Mouse (Mus musculus): ENCODE measurements around the gene Mta3. TPM values are rescaled to one million over a fixed set of nuclear protein-coding genes. Genes with fewer than 3 reads are reported as not detected.

The Mta3 gene
- polyA plus RNA-seq, 1 experiment: 162 TPM

DNA sequence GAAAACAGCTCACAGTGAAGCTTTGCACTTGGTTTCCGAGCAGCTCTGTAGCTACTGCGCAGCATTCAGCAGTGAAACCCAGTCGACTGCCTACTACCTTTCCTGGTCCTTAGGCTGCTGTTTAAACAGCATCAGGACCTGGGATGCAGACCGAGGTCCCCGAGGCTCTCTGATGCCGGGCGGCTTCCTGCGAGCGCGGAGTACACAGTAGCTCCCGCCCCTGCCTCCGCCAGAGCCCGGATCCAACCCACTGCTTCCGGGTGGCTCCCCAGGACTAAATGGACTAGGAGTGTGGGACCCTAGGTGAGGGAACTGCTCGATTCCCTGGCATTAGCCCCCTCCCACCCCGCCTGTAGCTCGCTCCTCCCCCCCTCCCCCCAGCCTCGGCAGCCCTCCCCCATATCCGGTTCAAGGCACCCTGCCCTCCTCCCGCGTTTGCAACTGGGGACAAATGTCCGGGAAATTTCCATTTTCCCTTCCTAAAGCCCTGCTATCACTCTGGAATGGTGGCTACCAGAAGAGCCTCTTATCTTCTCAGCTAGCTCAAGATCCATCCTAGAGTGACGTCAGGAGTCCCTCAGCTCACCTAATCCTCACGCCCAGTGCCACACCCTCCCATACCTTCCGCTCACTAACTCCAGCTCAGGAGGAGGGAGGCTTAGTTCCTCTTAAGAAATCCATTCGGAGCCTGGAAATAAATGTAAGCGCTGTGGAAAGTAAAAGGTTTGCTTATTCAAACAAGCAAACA, 156.3 kb downstream of the Mta3 start:
- no peak for TF ChIP-seq CTCF (IDR thresholded peaks at IDR 0.05; ENCODE audit: low read depth, low read length)
- no peak for TF ChIP-seq EP300 (IDR thresholded peaks at IDR 0.05; ENCODE audit: insufficient read depth, low read depth, low read length)
- TF ChIP-seq POLR2A (IDR thresholded peaks at IDR 0.05; ENCODE audit: insufficient read depth, low read length): no peak
- Histone ChIP-seq H3K36me3 (ENCODE audit: control insufficient read depth, insufficient read depth, low read length, poor library complexity, severe bottlenecking) (no peaks in the 10 kb centered on the region), H3K9ac (ENCODE audit: low read depth, poor library complexity, severe bottlenecking) (peak overlapping the region; percentile 63)

DNA sequence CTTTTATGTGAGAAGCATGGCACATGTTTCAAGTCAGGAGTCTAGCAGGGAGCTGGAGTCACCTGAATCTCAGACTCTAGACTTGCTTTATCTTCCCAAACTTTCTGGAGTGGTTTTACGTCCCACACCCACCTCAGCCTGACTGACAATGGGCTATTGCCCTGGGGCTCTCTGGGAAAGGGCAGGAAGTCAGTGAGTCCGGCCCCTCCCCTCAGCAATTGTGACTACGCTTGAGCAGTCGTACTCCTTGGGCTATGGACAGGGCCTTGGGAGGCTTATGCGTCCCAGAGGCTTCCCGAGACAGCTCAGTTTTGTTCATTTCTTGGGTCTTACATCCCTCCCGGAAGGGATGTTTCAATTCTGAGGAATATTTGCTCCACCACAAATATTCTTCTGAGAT, 159.4 kb downstream of the Mta3 start:
- no peak overlapping the region for H3K9ac ChIP-seq (ENCODE audit: low read depth, poor library complexity, severe bottlenecking)
- peak; percentile 71; the same call in 1 of the 2 replicates for TF ChIP-seq EP300 (IDR thresholded peaks at IDR 0.05; ENCODE audit: insufficient read depth, low read depth, low read length)
- TF ChIP-seq CTCF (IDR thresholded peaks at IDR 0.05; ENCODE audit: low read depth, low read length): no peak
- H3K4me3 ChIP-seq (ENCODE audit: low read depth, low read length): no peak overlapping the region
- H3K27ac ChIP-seq (ENCODE audit: insufficient read depth, low read length): peak overlapping the region; percentile 81
- H3K36me3 ChIP-seq (ENCODE audit: control insufficient read depth, insufficient read depth, low read length, poor library complexity, severe bottlenecking): no peaks in the 10 kb centered on the region
- no peaks in the 10 kb centered on the region for H3K9me3 ChIP-seq (replicated peaks; ENCODE audit: control insufficient read depth, insufficient read depth, low read length, poor library complexity, severe bottlenecking)
- no peaks in the 10 kb centered on the region for H3K27me3 ChIP-seq (ENCODE audit: control insufficient read depth, insufficient read depth, low read length, poor library complexity, severe bottlenecking)
- peaks cover 9% of the 10 kb centered on the region for H3K4me1 ChIP-seq (ENCODE audit: control insufficient read depth, insufficient read depth, low read length)

More for the DNA sequence above, 156.3 kb downstream of the Mta3 start:
- Histone ChIP-seq H3K27ac (ENCODE audit: insufficient read depth, low read length) (peak overlapping the region; percentile 76), H3K4me1 (ENCODE audit: control insufficient read depth, insufficient read depth, low read length) (peaks cover 9% of the 10 kb centered on the region), H3K4me3 (ENCODE audit: low read depth, low read length) (peak overlapping the region; percentile 91), H3K27me3 (ENCODE audit: control insufficient read depth, insufficient read depth, low read length, poor library complexity, severe bottlenecking) (no peaks in the 10 kb centered on the region), H3K9me3 (replicated peaks; ENCODE audit: control insufficient read depth, insufficient read depth, low read length, poor library complexity, severe bottlenecking) (no peaks in the 10 kb centered on the region)

DNA sequence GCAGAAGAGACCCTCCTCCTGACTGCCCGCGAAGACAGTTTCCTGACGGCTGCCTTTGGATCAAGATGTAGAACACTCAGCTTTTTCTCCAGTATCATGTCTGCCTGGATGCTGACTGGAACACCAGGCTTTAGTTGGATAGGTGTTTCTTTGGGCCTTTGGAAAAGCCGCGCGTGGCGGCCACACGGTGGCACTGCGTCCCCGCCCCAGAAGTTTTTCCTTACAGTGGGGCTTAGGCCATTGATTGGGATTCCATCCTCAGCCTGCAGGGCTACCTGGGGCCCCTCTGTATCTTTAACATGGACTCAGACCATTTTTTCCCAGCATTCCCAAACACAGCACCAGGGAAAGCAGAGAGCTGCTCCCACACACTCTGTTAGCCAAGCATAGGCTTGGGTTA, 160.6 kb downstream of the Mta3 start:
- Histone ChIP-seq H3K27ac (ENCODE audit: insufficient read depth, low read length) (no peak overlapping the region), H3K4me3 (ENCODE audit: low read depth, low read length) (no peak overlapping the region), H3K9ac (ENCODE audit: low read depth, poor library complexity, severe bottlenecking) (no peak overlapping the region), H3K4me1 (ENCODE audit: control insufficient read depth, insufficient read depth, low read length) (peaks cover 9% of the 10 kb centered on the region), H3K27me3 (ENCODE audit: control insufficient read depth, insufficient read depth, low read length, poor library complexity, severe bottlenecking) (no peaks in the 10 kb centered on the region), H3K36me3 (ENCODE audit: control insufficient read depth, insufficient read depth, low read length, poor library complexity, severe bottlenecking) (no peaks in the 10 kb centered on the region; the same call in 1 of the 2 replicates), H3K9me3 (replicated peaks; ENCODE audit: control insufficient read depth, insufficient read depth, low read length, poor library complexity, severe bottlenecking) (no peaks in the 10 kb centered on the region)
- peak; percentile 60 for TF ChIP-seq CTCF (IDR thresholded peaks at IDR 0.05; ENCODE audit: low read depth, low read length)
- no peak for TF ChIP-seq EP300 (IDR thresholded peaks at IDR 0.05; ENCODE audit: insufficient read depth, low read depth, low read length)

DNA sequence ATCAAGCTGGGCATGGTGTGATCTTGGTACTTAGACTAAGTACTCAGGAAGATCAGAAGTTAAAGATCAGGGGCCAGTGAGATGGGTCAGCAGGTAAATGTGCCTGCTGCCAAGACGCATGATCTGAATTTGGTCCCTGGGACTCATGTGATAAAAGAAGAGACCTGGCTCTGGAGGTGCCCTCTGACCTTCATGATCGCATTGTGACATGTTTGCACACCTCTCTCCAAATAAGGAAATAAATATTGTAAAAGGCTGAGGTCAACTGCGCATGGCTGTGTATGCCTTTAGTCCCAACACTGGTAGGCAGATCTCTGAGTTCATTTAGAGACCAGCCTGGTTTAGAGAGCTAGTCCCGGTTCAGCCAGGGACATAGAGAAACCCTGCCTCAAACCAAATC, 164.4 kb downstream of the Mta3 start:
- Histone ChIP-seq H3K9ac (ENCODE audit: low read depth, poor library complexity, severe bottlenecking) (no peak overlapping the region), H3K36me3 (ENCODE audit: control insufficient read depth, insufficient read depth, low read length, poor library complexity, severe bottlenecking) (no peaks in the 10 kb centered on the region; the same call in 1 of the 2 replicates), H3K9me3 (replicated peaks; ENCODE audit: control insufficient read depth, insufficient read depth, low read length, poor library complexity, severe bottlenecking) (no peaks in the 10 kb centered on the region), H3K27ac (ENCODE audit: insufficient read depth, low read length) (no peak overlapping the region), H3K4me1 (ENCODE audit: control insufficient read depth, insufficient read depth, low read length) (no peaks in the 10 kb centered on the region), H3K27me3 (ENCODE audit: control insufficient read depth, insufficient read depth, low read length, poor library complexity, severe bottlenecking) (no peaks in the 10 kb centered on the region), H3K4me3 (ENCODE audit: low read depth, low read length) (no peak overlapping the region)
- TF ChIP-seq CTCF (IDR thresholded peaks at IDR 0.05; ENCODE audit: low read depth, low read length) (no peak), EP300 (IDR thresholded peaks at IDR 0.05; ENCODE audit: insufficient read depth, low read depth, low read length) (no peak), POLR2A (IDR thresholded peaks at IDR 0.05; ENCODE audit: insufficient read depth, low read length) (no peak)

Other genes with a start within 250 kb of the Mta3 start
- gene Cox7a2l, start 188.8 kb upstream of the Mta3 start, polyA plus RNA-seq (2011; ENCODE audit: insufficient read depth, insufficient read length, low read depth, missing spikeins): 224 and 253 TPM in 2 replicates
- gene Kcng3, start 74.3 kb upstream of the Mta3 start, polyA plus RNA-seq (2011; ENCODE audit: insufficient read depth, insufficient read length, low read depth, missing spikeins): 1.1 and 1.3 TPM in 2 replicates
- 0.50 and 0.55 TPM in 2 replicates for gene Haao, start 141.8 kb downstream of the Mta3 start, polyA plus RNA-seq (2011; ENCODE audit: insufficient read depth, insufficient read length, low read depth, missing spikeins)

Measured in ES-Bruce4 (cell line).